Mouse (Mus musculus) B cell, adult 62 days (primary cell): ENCODE measurements around the gene Armc8. TPM values are rescaled to one million over a fixed set of nuclear protein-coding genes. Genes with fewer than 3 reads are reported as not detected.

Experiments used
- total RNA-seq: library from RNA; stranded (reverse); gene quantifications from 4 replicates; pipeline ENCODE4 v1.2.4, GENCODE M21; 2023

Gene Armc8
- total RNA-seq, result 30.9 to 37.7 TPM (median 35.5 TPM) in 4 replicates

DNA sequence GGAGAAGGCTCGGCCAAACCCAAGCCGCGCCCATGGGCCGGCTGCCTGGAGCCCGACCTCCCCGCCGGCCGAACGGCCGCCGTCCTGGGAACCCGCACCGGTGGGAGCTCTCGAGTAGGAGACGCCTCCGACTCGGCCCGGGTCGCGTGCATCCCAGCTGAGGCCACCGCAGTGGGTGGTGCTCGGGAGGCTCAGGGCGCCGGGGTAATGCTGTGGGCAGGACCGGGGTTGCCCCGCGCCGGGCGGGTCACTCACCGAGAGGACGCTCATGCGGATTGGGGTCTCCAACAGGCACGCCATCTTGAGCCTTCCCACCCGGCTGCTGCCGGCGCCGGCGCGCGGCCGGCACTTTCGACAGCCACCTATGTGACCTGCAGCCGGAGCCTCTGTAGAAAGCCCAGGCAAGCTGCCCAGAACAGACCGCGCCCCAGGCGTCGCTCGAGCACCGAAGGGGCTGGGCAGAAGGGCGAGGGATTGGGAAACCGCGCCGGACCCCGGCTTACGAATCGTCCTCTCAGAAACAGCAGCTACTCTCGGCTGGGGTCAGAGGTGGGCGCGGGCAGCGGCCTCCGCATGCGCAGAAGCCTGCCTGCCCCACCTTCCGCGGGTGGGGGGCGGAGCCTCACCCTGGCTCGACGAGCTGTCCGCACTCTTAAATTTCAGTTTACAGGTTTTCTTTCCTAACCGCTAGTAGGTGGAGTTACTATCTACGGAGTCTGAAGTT is at the start of gene Armc8:
Gene Armc8, minus strand, starts transcription at position 553 of the 724 bp plus-strand sequence.

DNA sequence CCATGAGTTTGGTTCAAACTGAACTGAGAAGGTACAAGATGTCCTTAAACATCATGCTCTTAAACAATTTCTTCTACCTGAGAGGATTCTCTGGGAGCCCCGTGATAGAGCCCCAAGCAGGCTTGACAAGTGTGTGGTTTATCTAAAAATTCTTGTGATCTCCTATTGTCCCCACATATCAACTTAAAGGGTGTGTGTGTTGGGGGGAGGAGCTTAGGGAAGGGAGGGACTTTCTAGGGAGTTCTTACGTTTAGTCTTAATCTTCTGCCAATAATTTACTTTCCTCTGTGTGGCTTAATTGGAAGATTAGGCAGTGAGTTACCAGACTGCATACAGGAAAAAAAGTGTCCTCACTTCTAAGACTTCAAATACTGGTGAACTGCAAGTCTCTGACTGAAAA is 43.5 kb upstream of the Armc8 start, which contains the start of gene A4gnt:
Gene A4gnt, plus strand, starts transcription at position 301 of the 400 bp plus-strand sequence.

DNA sequence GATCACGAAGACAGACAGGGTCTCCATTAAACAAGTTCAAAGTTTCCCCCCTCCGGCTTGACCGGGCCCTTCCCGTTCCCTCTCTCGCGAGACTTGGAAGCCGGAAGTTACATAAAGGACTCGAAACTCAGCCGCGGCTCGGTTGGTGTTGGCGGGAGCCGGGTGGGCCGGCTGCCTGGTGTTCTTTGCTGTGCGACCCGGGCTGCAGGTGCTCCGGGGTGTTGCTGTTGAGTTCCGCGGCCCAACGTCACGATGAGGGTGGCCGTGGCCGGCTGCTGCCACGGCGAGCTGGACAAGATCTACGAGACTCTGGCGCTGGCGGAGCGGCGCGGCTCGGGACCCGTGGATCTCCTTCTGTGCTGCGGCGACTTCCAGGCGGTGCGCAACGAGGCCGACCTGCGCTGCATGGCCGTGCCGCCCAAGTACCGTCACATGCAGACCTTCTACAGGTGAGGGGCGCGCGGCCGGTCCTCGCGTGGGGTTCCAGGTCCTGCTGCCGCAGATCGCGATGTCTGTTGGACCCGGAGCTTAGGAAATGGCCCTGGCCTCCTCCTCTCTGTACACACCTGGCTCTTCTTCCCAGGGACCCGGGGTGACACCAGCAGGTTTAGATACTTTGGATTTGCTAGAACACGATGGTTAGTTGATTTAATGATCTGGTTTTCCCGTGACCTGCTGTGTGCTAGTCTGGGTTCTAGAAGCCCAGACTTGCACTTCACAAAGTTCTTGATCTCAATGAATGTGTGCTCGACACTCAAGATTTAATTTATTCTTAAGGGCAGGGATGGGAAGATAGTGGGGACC is 7.2 kb upstream of the Armc8 start, which contains the start of gene Dbr1:
Gene Dbr1, plus strand, starts transcription at position 123 of the 804 bp plus-strand sequence.

DNA sequence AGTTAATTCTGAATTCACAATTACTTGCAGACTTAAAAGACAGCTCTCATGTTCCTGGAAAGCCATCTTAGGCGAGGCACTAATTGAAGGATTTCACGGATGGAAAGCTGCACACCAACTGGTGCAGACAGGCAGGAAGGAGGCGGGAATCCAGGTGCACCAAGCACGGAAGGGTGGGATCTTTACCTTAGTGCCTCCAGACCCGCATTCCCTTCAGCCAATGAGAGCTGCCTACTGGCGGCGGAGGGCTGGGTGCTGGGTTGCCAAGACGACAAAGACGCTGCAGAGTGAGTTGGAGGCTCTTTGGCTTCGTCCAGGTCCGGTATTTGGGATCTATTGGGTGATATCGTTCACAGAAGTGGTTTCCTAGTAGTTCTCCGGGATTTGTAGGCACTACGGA is 117.5 kb downstream of the Armc8 start, which contains the start of gene Nme9:
Gene Nme9, plus strand, starts transcription at position 315 of the 400 bp plus-strand sequence.

DNA sequence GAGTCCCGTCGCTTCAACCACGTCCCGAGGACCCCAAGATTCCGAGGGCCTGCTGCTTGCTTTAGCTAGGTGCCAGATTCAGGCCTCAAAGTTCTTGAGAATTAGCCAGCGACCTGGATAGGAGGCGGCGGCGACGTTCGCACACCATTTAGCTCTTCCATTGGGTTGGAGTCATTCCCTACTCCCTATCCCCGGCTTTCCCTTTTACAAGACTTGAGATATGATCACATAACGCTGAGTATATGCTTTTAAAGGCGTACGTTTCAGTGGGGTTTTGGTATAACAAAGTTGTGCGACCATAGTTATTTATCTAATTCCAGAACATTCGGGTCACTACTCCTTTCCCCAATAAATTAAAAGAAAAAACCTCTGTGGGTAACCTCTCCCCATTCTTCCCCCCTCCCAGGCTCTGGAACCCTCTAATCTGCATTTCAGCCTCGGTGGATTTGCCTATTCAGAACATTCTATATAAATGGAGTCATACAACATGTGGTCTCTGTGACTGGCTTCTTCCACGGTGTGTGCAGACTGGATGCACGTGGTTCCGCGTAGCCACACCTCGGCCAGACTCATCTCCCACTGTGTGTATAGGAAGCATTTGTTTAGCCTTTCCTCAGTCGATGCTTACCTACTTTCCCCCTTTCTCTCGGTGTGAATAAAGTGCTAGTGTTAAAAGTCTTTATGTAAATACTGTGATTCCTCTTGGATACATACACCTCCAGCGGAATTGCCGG is 131.5 kb downstream of the Armc8 start, which contains the start of gene Mras:
Gene Mras, minus strand, starts transcription at position 351 of the 734 bp plus-strand sequence.

Other genes starting within 250 kb of the Armc8 start
- gene Esyt3, start 210.3 kb downstream of the Armc8 start, total RNA-seq, result not detected in 4 replicates
- gene Mras, start 131.5 kb downstream of the Armc8 start, total RNA-seq, result 0.12 to 0.49 TPM in 2 of 4 replicates, not detected in the others
- not detected in 4 replicates for gene Nme9, start 117.4 kb downstream of the Armc8 start, total RNA-seq
- gene Dbr1, start 6.9 kb upstream of the Armc8 start, total RNA-seq, result 24.6 to 31.1 TPM (median 27.7 TPM) in 4 replicates
- not detected in 4 replicates for gene A4gnt, start 43.6 kb upstream of the Armc8 start, total RNA-seq
- not detected in 4 replicates for gene Dzip1l, start 60.6 kb upstream of the Armc8 start, total RNA-seq
- not detected in 4 replicates for gene Cldn18, start 148.4 kb upstream of the Armc8 start, total RNA-seq